8 mouse cellular contexts compared by ENCODE assay signal in the genomic region with DNA sequence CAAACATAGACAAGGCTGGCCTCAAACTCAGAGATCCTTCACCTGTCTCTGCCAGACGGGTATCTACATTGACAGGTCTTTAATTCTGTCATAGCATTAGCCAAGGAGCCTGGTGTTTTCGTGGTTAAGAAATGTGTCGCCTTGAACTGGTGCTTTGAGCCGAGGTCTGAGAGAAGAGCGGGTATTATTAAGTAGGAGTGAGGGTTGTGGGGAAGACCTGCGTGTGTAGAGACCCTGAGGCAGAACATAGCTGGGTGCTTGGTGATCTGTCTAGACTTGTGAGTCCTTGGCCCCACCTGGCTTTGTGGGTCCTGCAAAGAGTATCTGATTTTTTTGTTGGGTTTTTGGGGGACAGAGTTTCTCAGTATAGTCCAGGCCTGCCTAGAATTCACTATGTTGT. TPM values are rescaled to one million over a fixed set of nuclear protein-coding genes. Genes with fewer than 3 reads are reported as not detected.
DNase-seq lines count a peak whose midpoint lies in the region; ATAC-seq and TF ChIP-seq lines count a peak whose summit lies in the region.
"Had no signal": no experiment of that assay in that cellular context is flagged by ENCODE, and none has a peak within 500 bp of the region (broad histone marks: within the 10 kb centered on the region; RNA-seq: fewer than 3 reads in every experiment).

No protein-coding gene starts in this region.

- peaks cover 46% of the 10 kb centered on the region for H3K36me3 ChIP-seq in kidney, embryonic 15.5 days
- peaks cover 20% of the 10 kb centered on the region; the same call in 1 of the 2 replicates for H3K36me3 ChIP-seq in thymus, adult 2 months (ENCODE audit: control insufficient read depth, insufficient read depth, low read length)
- peaks cover 23% of the 10 kb centered on the region for H3K36me3 ChIP-seq in heart, embryonic 16.5 days (ENCODE audit: control insufficient read depth, insufficient read depth)

- DNase-seq in kidney, adult 18-20 months: no peak
- DNase-seq in thymus, adult 2 months: no peak
- DNase-seq in thymus, adult 18-20 months: no peak
- DNase-seq in Muller cell, postnatal 12 days (ENCODE audit: inconsistent ontology term): no peak
- DNase-seq in left cerebral cortex, postnatal 14 days (ENCODE audit: low spot score in 2 of 2): no peak

- H3K27ac ChIP-seq in kidney, embryonic 15.5 days: peak overlapping the region; percentile 82; the same call in 1 of the 2 replicates
- H3K27ac ChIP-seq in thymus, adult 2 months (ENCODE audit: control insufficient read depth, insufficient read depth, low read length): peak overlapping the region; percentile 63
- peak overlapping the region; percentile 76 for H3K27ac ChIP-seq in heart, embryonic 16.5 days (ENCODE audit: low read length)

- TF ChIP-seq CTCF in thymus, adult 2 months (IDR thresholded peaks at IDR 0.05; ENCODE audit: borderline replicate concordance, control insufficient read depth, extremely low read depth, insufficient read depth, low read length, poor library complexity): no peak

- no peak overlapping the region for H3K4me3 ChIP-seq in kidney, embryonic 15.5 days (replicated peaks)
- peak overlapping the region; percentile 20; the same call in 1 of the 2 replicates for H3K4me3 ChIP-seq in thymus, adult 2 months (ENCODE audit: control insufficient read depth, insufficient read depth, low read length)
- H3K4me3 ChIP-seq in heart, embryonic 16.5 days (ENCODE audit: low read length): no peak overlapping the region

- no peaks in the 10 kb centered on the region for H3K9me3 ChIP-seq in kidney, embryonic 15.5 days (replicated peaks)
- H3K9me3 ChIP-seq in heart, embryonic 16.5 days (replicated peaks; ENCODE audit: control insufficient read depth, low read length): no peaks in the 10 kb centered on the region
- H3K9me3 ChIP-seq: megakaryocyte, embryonic 14.5 days had no signal

- H3K27me3 ChIP-seq in kidney, embryonic 15.5 days: no peaks in the 10 kb centered on the region
- H3K27me3 ChIP-seq in thymus, adult 2 months (ENCODE audit: control insufficient read depth, insufficient read depth, low read length): no peaks in the 10 kb centered on the region
- H3K27me3 ChIP-seq in heart, embryonic 16.5 days (ENCODE audit: control insufficient read depth, insufficient read depth, low read length): no peaks in the 10 kb centered on the region
- H3K27me3 ChIP-seq: megakaryocyte, embryonic 14.5 days had no signal

- intact Hi-C loops in left cerebral cortex, postnatal 14 days (cut with DNase I): no loop called here

- no peak overlapping the region for H3K4me2 ChIP-seq in kidney, embryonic 15.5 days
- no peak overlapping the region for H3K4me2 ChIP-seq in heart, embryonic 16.5 days (ENCODE audit: low read depth, low read length)

- H3K9ac ChIP-seq in kidney, embryonic 15.5 days: no peak overlapping the region
- no peak overlapping the region for H3K9ac ChIP-seq in heart, embryonic 16.5 days (ENCODE audit: low read length)

- no peak for ATAC-seq in kidney, embryonic 15.5 days (replicated peaks; ENCODE audit: low FRiP score)
- ATAC-seq in heart, embryonic 16.5 days (replicated peaks; ENCODE audit: extremely low read depth, insufficient read depth, low FRiP score): no peak

- WGBS in kidney, embryonic 15.5 days: 77% methylated on average over 6 of the region's 6 CpGs
- 35% methylated on average over 6 of the region's 6 CpGs for WGBS in thymus, adult 2 months
- 74% methylated on average over 6 of the region's 6 CpGs for WGBS in heart, embryonic 16.5 days

- H3K4me1 ChIP-seq in kidney, embryonic 15.5 days: peaks cover 24% of the 10 kb centered on the region
- H3K4me1 ChIP-seq in thymus, adult 2 months (replicated peaks; ENCODE audit: control insufficient read depth, insufficient read depth, low read length): peaks cover 78% of the 10 kb centered on the region
- H3K4me1 ChIP-seq in heart, embryonic 16.5 days (ENCODE audit: control insufficient read depth, insufficient read depth, low read length): peaks cover 16% of the 10 kb centered on the region; the same call in 1 of the 2 replicates

- no peak for TF ChIP-seq POLR2A in thymus, adult 2 months (IDR thresholded peaks at IDR 0.05; ENCODE audit: control insufficient read depth, extremely low read depth, insufficient read depth, low read length, poor library complexity)

RNA-seq across cellular contexts. Expression of gene Trex1, which starts 5.7 kb away (rescaled TPM):
- 11.1 and 13.8 TPM in 2 replicates for polyA plus RNA-seq in kidney, embryonic 15.5 days (2015; fragmentation: Nextera tagmentation; extraction: Ambion mirVana)
- 210 and 228 TPM in 2 replicates for polyA plus RNA-seq in thymus, adult 2 months (2012; rRNA removed)
- 12.5 and 14.5 TPM in 2 replicates for polyA plus RNA-seq in heart, embryonic 16.5 days (2015; fragmentation: Nextera tagmentation; extraction: Ambion mirVana)
- total RNA-seq in left cerebral cortex, postnatal 14 days (2021): 10 to 100 TPM; 12.0 TPM

RNA-seq across cellular contexts. Expression of gene Shisa5, which starts 15.5 kb away (rescaled TPM):
- polyA plus RNA-seq in kidney, embryonic 15.5 days (2015; fragmentation: Nextera tagmentation; extraction: Ambion mirVana): 81.7 and 95.6 TPM in 2 replicates
- 2,502 and 2,648 TPM in 2 replicates for polyA plus RNA-seq in thymus, adult 2 months (2012; rRNA removed)
- polyA plus RNA-seq in heart, embryonic 16.5 days (2015; fragmentation: Nextera tagmentation; extraction: Ambion mirVana): 75.4 and 84.5 TPM in 2 replicates
- total RNA-seq in left cerebral cortex, postnatal 14 days (2021): 10 to 100 TPM; 68.2 to 72.6 TPM

RNA-seq across cellular contexts. Expression of gene Atrip, which starts 20.1 kb away (rescaled TPM):
- polyA plus RNA-seq in kidney, embryonic 15.5 days (2015; fragmentation: Nextera tagmentation; extraction: Ambion mirVana): 26.3 and 27.0 TPM in 2 replicates
- 37.9 and 39.9 TPM in 2 replicates for polyA plus RNA-seq in thymus, adult 2 months (2012; rRNA removed)
- 15.6 and 17.3 TPM in 2 replicates for polyA plus RNA-seq in heart, embryonic 16.5 days (2015; fragmentation: Nextera tagmentation; extraction: Ambion mirVana)
- total RNA-seq in left cerebral cortex, postnatal 14 days (2021): 10 to 100 TPM; 28.1 to 29.0 TPM

RNA-seq across cellular contexts. Expression of gene Ccdc51, which starts 28.4 kb away (rescaled TPM):
- polyA plus RNA-seq in kidney, embryonic 15.5 days (2015; fragmentation: Nextera tagmentation; extraction: Ambion mirVana): 12.9 and 13.6 TPM in 2 replicates
- polyA plus RNA-seq in thymus, adult 2 months (2012; rRNA removed): 11.7 and 11.9 TPM in 2 replicates
- 14.7 and 15.9 TPM in 2 replicates for polyA plus RNA-seq in heart, embryonic 16.5 days (2015; fragmentation: Nextera tagmentation; extraction: Ambion mirVana)
- total RNA-seq in left cerebral cortex, postnatal 14 days (2021): 1 to 10 TPM; 5.9 to 8.4 TPM

RNA-seq across cellular contexts. Expression of gene Tma7, which starts 28.5 kb away (rescaled TPM):
- polyA plus RNA-seq in kidney, embryonic 15.5 days (2015; fragmentation: Nextera tagmentation; extraction: Ambion mirVana): 616 and 693 TPM in 2 replicates
- 31.4 and 52.2 TPM in 2 replicates for polyA plus RNA-seq in thymus, adult 2 months (2012; rRNA removed)
- 414 and 431 TPM in 2 replicates for polyA plus RNA-seq in heart, embryonic 16.5 days (2015; fragmentation: Nextera tagmentation; extraction: Ambion mirVana)
- 100 to 1,000 TPM; 368 to 387 TPM for total RNA-seq in left cerebral cortex, postnatal 14 days (2021)

Comparison
In these comparisons a context has a peak if more than half of its experiments do, and no peak if none do; other contexts are left out.
1. RNA of gene Trex1, which starts 5.7 kb away (polyA plus RNA-seq): 210 to 228 TPM in thymus, adult 2 months; 12.5 to 14.5 TPM in heart, embryonic 16.5 days and 11.1 to 13.8 TPM in kidney, embryonic 15.5 days; every median in the first group is over 10 times any median in the second.
2. RNA of gene Shisa5, which starts 15.5 kb away (polyA plus RNA-seq): 2,502 to 2,648 TPM in thymus, adult 2 months; 81.7 to 95.6 TPM in kidney, embryonic 15.5 days and 75.4 to 84.5 TPM in heart, embryonic 16.5 days; every median in the first group is over 10 times any median in the second.
3. Peak in every context shown above with its lines, with median percentiles within 50 percentile points of each other: H3K27ac ChIP-seq.